16 mouse cellular contexts compared by ENCODE assay signal in genomic region chr8:81565484-81565883, GRCm38 (mm10).
"Had no signal": no experiment of that assay in that cellular context is flagged by ENCODE, and none has a peak within 500 bp of the region (broad histone marks: within the 10 kb centered on the region; RNA-seq: fewer than 3 reads in every experiment).

No protein-coding gene starts in this region.

- H3K9ac ChIP-seq: neural tube, embryonic 13.5 days; neural tube, embryonic 15.5 days; stomach, embryonic 15.5 days had no signal

- H3K4me3 ChIP-seq: neural tube, embryonic 13.5 days; neural tube, embryonic 15.5 days; stomach, embryonic 15.5 days had no signal

- H3K27ac ChIP-seq: neural tube, embryonic 13.5 days; neural tube, embryonic 15.5 days; stomach, embryonic 15.5 days; stomach, postnatal 0 days had no signal

- DNase-seq: retina, postnatal 1 day; right cerebral cortex, adult 18-20 months; right cerebral cortex, postnatal 14 days; right cerebral cortex, postnatal 25 days; right cerebral cortex, postnatal 4 days; spleen, adult 18-20 months; thymus, adult 18-20 months; thymus, adult 2 months; thymus, postnatal 14 days; thymus, postnatal 25 days; thymus, postnatal 36 days; thymus, postnatal 4 days had no signal

- H3K36me3 ChIP-seq: neural tube, embryonic 13.5 days; neural tube, embryonic 15.5 days; stomach, embryonic 15.5 days had no signal

- H3K27me3 ChIP-seq: neural tube, embryonic 13.5 days; neural tube, embryonic 15.5 days; stomach, embryonic 15.5 days had no signal

- H3K4me1 ChIP-seq: neural tube, embryonic 13.5 days; neural tube, embryonic 15.5 days; stomach, embryonic 15.5 days had no signal

- H3K9me3 ChIP-seq: neural tube, embryonic 13.5 days; neural tube, embryonic 15.5 days; stomach, embryonic 15.5 days had no signal
